Mouse (Mus musculus) intestine, embryonic 15.5 days (tissue): ENCODE measurements around the gene Cmtm1. TPM values are rescaled to one million over a fixed set of nuclear protein-coding genes. Genes with fewer than 3 reads are reported as not detected.
"Not testable (repeated sequence)": the region's sequence is repeated elsewhere in the genome, so short reads cannot be mapped to it uniquely, and the experiment has no call there.

ENCODE experiments used
- ATAC-seq: fragments of 200-750 bp; cut with Nextera tagmentation; 2 replicates; pipeline ENCODE4 v1.8.0; 2017; ENCODE audit warnings: moderate TSS enrichment, moderate library complexity
- H3K27ac ChIP-seq: fragments of 300-500 bp; sonication (generic); 2 replicates; pipeline ENCODE4 v1.5.1; 2015; ENCODE audit warnings: mild to moderate bottlenecking, inconsistent platforms
- H3K27me3 ChIP-seq: fragments of 300-500 bp; sonication (generic); replicated peaks from 2 replicates; pipeline ENCODE4 v1.6.1; 2015; ENCODE audit warnings: inconsistent platforms
- H3K36me3 ChIP-seq: fragments of 300-500 bp; sonication (generic); 2 replicates; pipeline ENCODE4 v1.6.1; 2015; ENCODE audit warnings: inconsistent platforms
- H3K4me1 ChIP-seq: fragments of 300-500 bp; sonication (generic); replicated peaks from 2 replicates; pipeline ENCODE4 v1.6.1; 2015; ENCODE audit warnings: inconsistent platforms
- H3K4me2 ChIP-seq: fragments of 300-500 bp; sonication (generic); replicated peaks from 2 replicates; pipeline ENCODE4 v1.6.1; 2015; ENCODE audit warnings: mild to moderate bottlenecking, inconsistent platforms
- H3K4me3 ChIP-seq: fragments of 300-500 bp; sonication (generic); replicated peaks from 2 replicates; pipeline ENCODE4 v1.5.1; 2015; ENCODE audit warnings: inconsistent platforms
- H3K9ac ChIP-seq: fragments of 300-500 bp; sonication (generic); 2 replicates; pipeline ENCODE4 v1.6.1; 2015; ENCODE audit warnings: inconsistent platforms
- H3K9me3 ChIP-seq: fragments of 300-500 bp; sonication (generic); 2 replicates; pipeline ENCODE4 v1.6.1; 2016; ENCODE audit warnings: inconsistent platforms
- WGBS: fragments of 180-500 bp; shearing (Covaris S2); methylation state at CpG from one replicate; pipeline ENCODE4 v1.1.7; 2015; 5-methylcytosine and 5-hydroxymethylcytosine counted together
- polyA plus RNA-seq: library from polyadenylated mRNA; unstranded; fragments of >200 nt; fragmentation: Nextera tagmentation; extraction: Ambion mirVana; gene quantifications from 2 replicates; pipeline ENCODE4 v1.2.1, GENCODE M21; 2015

The Cmtm1 gene
- polyA plus RNA-seq = not detected in 2 replicates

DNA sequence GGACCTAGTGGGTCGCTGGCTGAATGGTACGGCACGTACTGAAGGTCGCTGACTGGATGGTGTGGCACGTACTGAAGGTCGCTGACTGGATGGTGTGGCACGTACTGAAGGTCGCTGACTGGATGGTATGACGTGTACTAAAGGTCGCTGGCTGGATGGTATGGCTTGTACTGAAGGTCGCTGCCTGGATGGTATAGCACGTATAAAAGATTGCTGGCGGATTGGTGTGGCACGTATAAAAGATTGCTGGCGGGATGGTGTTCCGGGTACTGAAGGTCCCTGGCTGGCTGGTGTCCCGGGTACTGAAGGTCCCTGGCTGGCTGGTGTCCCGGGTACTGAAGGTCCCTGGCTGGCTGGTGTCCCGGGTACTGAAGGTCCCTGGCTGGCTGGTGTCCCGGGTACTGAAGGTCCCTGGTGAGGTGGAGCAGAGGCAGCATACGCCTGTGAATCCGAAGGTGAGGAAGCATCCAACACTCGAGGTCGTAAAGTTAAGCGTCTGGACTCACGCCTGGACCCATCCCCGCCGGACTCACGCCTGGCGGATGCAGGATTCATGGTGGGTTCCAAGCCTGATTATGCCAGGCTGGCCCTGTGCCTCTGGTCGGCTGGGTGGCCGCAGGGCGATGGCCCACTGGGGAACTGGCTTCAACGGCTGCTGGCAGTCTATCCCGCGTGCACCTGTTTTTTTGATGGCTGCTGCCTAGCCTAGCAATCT lies at the start of gene Cmtm1, which contains the start of gene Gm45711:
TSS of gene Cmtm1 (minus strand) at position 705 of the 715 bp plus-strand sequence.
TSS of gene Gm45711 (minus strand) at position 641 of the 715 bp plus-strand sequence.
- not testable (repeated sequence) for H3K36me3 ChIP-seq, H3K4me3 ChIP-seq, H3K4me1 ChIP-seq, H3K9me3 ChIP-seq, H3K9ac ChIP-seq, H3K4me2 ChIP-seq, H3K27me3 ChIP-seq, H3K27ac ChIP-seq
- ATAC-seq = peak; percentile 34; the same call in 1 of the 2 replicates
- 90% methylated on average over 36 of the region's 36 CpGs for WGBS

DNA sequence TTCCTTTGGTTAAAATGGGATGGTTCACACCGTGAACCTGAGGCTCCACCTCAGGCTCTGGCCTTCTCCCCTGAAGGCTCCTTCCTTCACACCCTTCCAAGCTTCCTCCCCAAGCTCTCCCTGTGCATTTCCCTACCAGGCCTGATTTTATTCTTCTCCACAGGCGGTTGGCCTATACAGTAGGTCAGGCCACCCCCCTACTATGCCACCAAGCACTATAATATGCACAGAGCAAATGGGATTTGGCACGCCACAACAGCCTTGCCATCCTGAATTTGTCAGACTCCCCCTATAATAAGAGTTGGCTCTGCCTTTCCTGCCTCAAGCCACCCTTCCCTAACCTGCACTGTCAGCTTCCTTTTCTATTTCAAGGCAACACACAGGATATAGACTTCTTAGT lies 48.7 kb upstream of the Cmtm1 start:
- ATAC-seq = no peak
- Histone ChIP-seq H3K9me3 (no peaks in the 10 kb centered on the region), H3K4me3 (no peak overlapping the region), H3K9ac (no peak overlapping the region), H3K27ac (no peak overlapping the region), H3K4me1 (peaks cover 6% of the 10 kb centered on the region; the same call in 1 of the 2 replicates), H3K36me3 (peaks cover 5% of the 10 kb centered on the region; the same call in 1 of the 2 replicates), H3K4me2 (no peak overlapping the region), H3K27me3 (no peaks in the 10 kb centered on the region)
- 87% methylated on average over 3 of the region's 3 CpGs for WGBS

GRCm38 (mm10) chr8:104354504-104354903 lies 44.6 kb upstream of the Cmtm1 start:
- H3K27me3 ChIP-seq = no peaks in the 10 kb centered on the region
- H3K4me3 ChIP-seq = no peak overlapping the region
- no peaks in the 10 kb centered on the region for H3K4me1 ChIP-seq
- H3K36me3 ChIP-seq = peaks cover 8% of the 10 kb centered on the region; the same call in 1 of the 2 replicates
- no peak overlapping the region for H3K4me2 ChIP-seq
- no peak overlapping the region for H3K27ac ChIP-seq
- peak; percentile 38 for ATAC-seq
- no peaks in the 10 kb centered on the region for H3K9me3 ChIP-seq
- 88% methylated on average over 10 of the region's 10 CpGs for WGBS
- no peak overlapping the region for H3K9ac ChIP-seq

DNA sequence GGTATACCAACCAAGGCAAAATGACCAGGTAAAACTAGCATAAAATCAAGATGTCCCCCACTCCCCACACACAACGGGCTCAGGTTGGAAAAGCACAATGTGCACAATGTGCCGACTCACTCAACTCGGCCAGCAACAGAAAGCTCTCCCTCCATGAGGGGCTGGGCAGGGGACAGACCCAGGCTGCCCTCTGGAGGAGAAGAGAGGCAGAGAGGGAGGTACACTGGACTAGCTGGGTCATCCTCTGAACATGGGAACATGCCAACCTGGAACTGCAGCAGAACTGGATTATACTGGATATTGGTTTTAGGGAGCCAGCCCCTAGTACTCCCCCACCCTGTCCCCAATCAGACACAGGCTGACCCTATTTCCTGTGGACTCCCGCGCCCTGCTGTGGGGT lies 43.2 kb upstream of the Cmtm1 start:
- 73% methylated on average over 5 of the region's 5 CpGs for WGBS
- H3K27ac ChIP-seq = no peak overlapping the region
- no peak for ATAC-seq

GRCm38 (mm10) chr8:104350047-104350446 lies 40.1 kb upstream of the Cmtm1 start:
- no peak overlapping the region for H3K9ac ChIP-seq
- H3K36me3 ChIP-seq = peaks cover 12% of the 10 kb centered on the region; the same call in 1 of the 2 replicates
- H3K4me3 ChIP-seq = no peak overlapping the region
- no peaks in the 10 kb centered on the region for H3K9me3 ChIP-seq
- peak; percentile 57; the same call in 1 of the 2 replicates for ATAC-seq
- H3K27ac ChIP-seq = no peak overlapping the region
- H3K4me1 ChIP-seq = no peaks in the 10 kb centered on the region
- WGBS = 61% methylated on average over 13 of the region's 13 CpGs
- no peak overlapping the region for H3K4me2 ChIP-seq
- no peaks in the 10 kb centered on the region for H3K27me3 ChIP-seq

More for the DNA sequence above, 43.2 kb upstream of the Cmtm1 start:
- Histone ChIP-seq H3K9me3 (no peaks in the 10 kb centered on the region), H3K4me2 (no peak overlapping the region), H3K36me3 (peaks cover 12% of the 10 kb centered on the region; the same call in 1 of the 2 replicates), H3K9ac (no peak overlapping the region), H3K27me3 (no peaks in the 10 kb centered on the region), H3K4me3 (no peak overlapping the region), H3K4me1 (no peaks in the 10 kb centered on the region)

DNA sequence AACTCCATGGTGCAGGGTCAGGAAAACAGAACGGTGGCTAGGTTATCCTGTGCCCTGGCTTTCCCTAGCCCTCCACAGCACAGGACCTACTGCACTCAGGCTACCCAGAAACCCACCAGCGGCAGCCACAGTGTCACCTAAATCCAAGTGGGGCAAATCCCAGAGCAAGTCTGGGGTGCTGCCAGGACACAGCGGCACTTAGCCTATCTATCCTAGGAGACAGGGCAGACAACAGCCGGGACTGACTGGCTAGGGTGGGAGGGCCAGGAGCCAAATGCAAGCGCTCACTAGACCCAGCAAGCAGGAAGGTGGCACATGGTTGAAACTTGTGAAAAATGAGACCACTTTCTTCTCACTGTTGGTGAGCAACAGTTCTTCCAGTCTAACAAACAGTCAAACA lies 39.0 kb upstream of the Cmtm1 start:
- H3K4me3 ChIP-seq = no peak overlapping the region
- H3K9ac ChIP-seq = no peak overlapping the region
- no peaks in the 10 kb centered on the region for H3K9me3 ChIP-seq
- ATAC-seq = no peak
- peaks cover 12% of the 10 kb centered on the region; the same call in 1 of the 2 replicates for H3K36me3 ChIP-seq
- no peaks in the 10 kb centered on the region for H3K27me3 ChIP-seq
- no peak overlapping the region for H3K4me2 ChIP-seq
- peaks cover 1% of the 10 kb centered on the region; the same call in 1 of the 2 replicates for H3K4me1 ChIP-seq
- 79% methylated on average over 5 of the region's 5 CpGs for WGBS
- no peak overlapping the region for H3K27ac ChIP-seq

- no peak for ATAC-seq
- 69% methylated on average over 12 of the region's 12 CpGs for WGBS
- no peaks in the 10 kb centered on the region for H3K9me3 ChIP-seq
- no peaks in the 10 kb centered on the region for H3K27me3 ChIP-seq
- peaks cover 10% of the 10 kb centered on the region for H3K4me1 ChIP-seq
- no peak overlapping the region for H3K4me2 ChIP-seq
- H3K4me3 ChIP-seq = no peak overlapping the region
- H3K9ac ChIP-seq = peak overlapping the region; percentile 28; the same call in 1 of the 2 replicates
- no peak overlapping the region for H3K27ac ChIP-seq
- peaks cover 8% of the 10 kb centered on the region; the same call in 1 of the 2 replicates for H3K36me3 ChIP-seq
These were observed 36.8 kb upstream of the Cmtm1 start for GRCm38 (mm10) chr8:104346706-104347105.

DNA sequence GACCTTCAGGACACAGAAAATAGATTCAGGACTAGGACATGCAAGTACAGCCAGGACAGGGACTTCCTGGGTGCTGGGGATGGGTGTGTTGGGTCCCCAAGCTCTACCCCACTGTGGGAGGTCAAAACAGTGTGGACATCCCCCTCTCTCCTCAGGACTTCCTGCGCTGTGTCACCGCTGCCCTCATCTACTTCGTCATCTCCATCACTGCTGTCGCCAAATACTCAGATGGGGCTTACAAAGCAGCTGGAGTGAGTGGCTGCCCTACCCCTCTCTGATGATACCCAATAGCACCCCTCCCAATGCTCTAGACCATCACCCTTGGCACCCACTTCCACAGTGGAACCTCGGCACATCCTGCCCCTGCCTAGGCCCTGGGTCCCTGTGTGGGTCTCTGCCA lies 34.7 kb upstream of the Cmtm1 start:
- no peaks in the 10 kb centered on the region for H3K9me3 ChIP-seq
- peaks cover 8% of the 10 kb centered on the region; the same call in 1 of the 2 replicates for H3K36me3 ChIP-seq
- ATAC-seq = no peak
- WGBS = 93% methylated on average over 5 of the region's 5 CpGs
- H3K27me3 ChIP-seq = no peaks in the 10 kb centered on the region
- H3K27ac ChIP-seq = no peak overlapping the region
- H3K4me2 ChIP-seq = no peak overlapping the region
- no peak overlapping the region for H3K9ac ChIP-seq
- H3K4me3 ChIP-seq = no peak overlapping the region
- H3K4me1 ChIP-seq = peaks cover 15% of the 10 kb centered on the region

DNA sequence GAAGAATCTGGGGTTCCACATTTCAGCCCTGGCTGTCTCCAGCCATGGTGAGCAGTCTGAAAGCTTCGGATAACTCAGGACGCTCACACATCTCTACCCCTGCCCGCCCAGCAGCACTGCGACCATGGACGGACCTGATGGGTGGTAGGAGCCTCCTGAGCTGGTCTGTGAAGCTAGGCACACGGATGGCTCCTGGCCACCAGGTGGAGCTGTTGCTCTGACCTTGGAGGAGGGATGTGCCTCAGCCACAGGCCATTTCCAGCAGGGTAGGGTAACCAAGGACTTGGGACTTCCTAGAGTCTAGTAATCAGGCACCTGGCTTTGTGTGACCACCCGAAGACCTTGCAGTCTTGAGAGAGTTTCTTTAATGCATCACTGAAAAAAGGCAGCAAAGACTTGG lies 34.0 kb upstream of the Cmtm1 start:
- ATAC-seq = peak; percentile 46; the same call in 1 of the 2 replicates
- Histone ChIP-seq H3K9ac (0 out of 2 replicates have a peak overlapping the region, but pooled peaks have one; percentile 10), H3K4me1 (peaks cover 19% of the 10 kb centered on the region), H3K36me3 (peaks cover 8% of the 10 kb centered on the region; the same call in 1 of the 2 replicates), H3K4me3 (no peak overlapping the region), H3K27ac (no peak overlapping the region), H3K4me2 (no peak overlapping the region), H3K27me3 (no peaks in the 10 kb centered on the region), H3K9me3 (no peaks in the 10 kb centered on the region)
- WGBS = 13% methylated on average over 7 of the region's 7 CpGs

- Histone ChIP-seq H3K9ac (no peak overlapping the region), H3K27me3 (no peaks in the 10 kb centered on the region), H3K4me3 (no peak overlapping the region), H3K36me3 (peaks cover 5% of the 10 kb centered on the region; the same call in 1 of the 2 replicates), H3K4me2 (no peak overlapping the region), H3K9me3 (no peaks in the 10 kb centered on the region), H3K4me1 (peaks cover 19% of the 10 kb centered on the region), H3K27ac (no peak overlapping the region)
- no peak for ATAC-seq
- WGBS = 73% methylated on average over 5 of the region's 5 CpGs
These were observed 32.5 kb upstream of the Cmtm1 start for GRCm38 (mm10) chr8:104342426-104342825.

GRCm38 (mm10) chr8:104341678-104342077 lies 31.7 kb upstream of the Cmtm1 start:
- WGBS = 45% methylated on average over 6 of the region's 6 CpGs
- H3K27ac ChIP-seq = peak overlapping the region; percentile 91; the same call in 1 of the 2 replicates
- H3K4me1 ChIP-seq = peaks cover 19% of the 10 kb centered on the region
- H3K4me3 ChIP-seq = peak overlapping the region; percentile 76
- H3K36me3 ChIP-seq = peaks cover 5% of the 10 kb centered on the region; the same call in 1 of the 2 replicates
- H3K4me2 ChIP-seq = peak overlapping the region; percentile 66
- no peaks in the 10 kb centered on the region for H3K9me3 ChIP-seq
- H3K27me3 ChIP-seq = no peaks in the 10 kb centered on the region
- ATAC-seq = no peak
- peak overlapping the region; percentile 89; the same call in 1 of the 2 replicates for H3K9ac ChIP-seq

GRCm38 (mm10) chr8:104341106-104341561 lies 31.2 kb upstream of the Cmtm1 start:
- WGBS = under 1% methylated on average over 24 of the region's 24 CpGs
- H3K27me3 ChIP-seq = no peaks in the 10 kb centered on the region
- H3K27ac ChIP-seq = peak overlapping the region; percentile 91
- H3K4me2 ChIP-seq = peak overlapping the region; percentile 66
- ATAC-seq = peak; percentile 81
- peak overlapping the region; percentile 76 for H3K4me3 ChIP-seq
- H3K9me3 ChIP-seq = no peaks in the 10 kb centered on the region
- H3K36me3 ChIP-seq = 0 out of 2 replicates have a peak, but pooled peaks cover 5% of the 10 kb centered on the region
- H3K9ac ChIP-seq = peak overlapping the region; percentile 89
- peaks cover 19% of the 10 kb centered on the region for H3K4me1 ChIP-seq
